Mouse (Mus musculus) stomach, postnatal 0 days (tissue): Measurements from ENCODE around the gene 2310079G19Rik.

Experiments used
- CTCF ChIP-seq: IDR thresholded peaks from 2 replicates; pipeline ENCODE4 v1.5.1; 2016; ENCODE audit warnings: antibody characterized with exemption, low read depth, mild to moderate bottlenecking, moderate library complexity
- EP300 ChIP-seq: optimal IDR thresholded peaks from 2 replicates; pipeline ENCODE3; 2016; ENCODE audit warnings: antibody characterized with exemption

DNA sequence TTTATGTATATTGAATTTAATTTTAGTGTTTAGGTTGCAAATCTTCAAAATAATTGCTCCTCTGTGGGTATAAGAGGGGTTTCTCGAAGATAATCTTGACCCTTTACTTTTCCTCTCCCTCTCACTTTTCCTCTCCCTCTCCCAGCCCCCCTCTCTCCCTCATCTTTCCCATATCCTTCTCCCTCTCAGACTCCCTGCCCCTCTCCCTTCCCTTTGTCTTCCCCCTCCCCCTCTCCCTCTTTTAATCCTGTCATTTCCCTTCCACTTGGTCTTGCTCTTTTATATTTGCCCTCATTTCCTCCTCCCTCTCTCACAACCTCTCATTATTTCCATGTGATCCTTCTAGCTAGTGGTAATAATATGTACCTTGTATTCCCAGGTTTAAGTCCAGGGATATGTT is 25.0 kb downstream of the 2310079G19Rik start:
- TF ChIP-seq CTCF, result no peak
- no peak for TF ChIP-seq EP300
